Mouse (Mus musculus) CH12.LX (cell line): ENCODE data around the gene Sgsm2. TPM values are rescaled to one million over a fixed set of nuclear protein-coding genes. Genes with fewer than 3 reads are reported as not detected.
"Not testable (repeated sequence)": the region's sequence is repeated elsewhere in the genome, so short reads cannot be mapped to it uniquely, and the experiment has no call there.

ENCODE experiments used
- DNase-seq: peaks from one replicate; pipeline ENCODE4 v3.0.0-alpha.2; 2013; ENCODE audit errors: extremely low read depth
- H3K27ac ChIP-seq: 2 replicates; pipeline ENCODE4 v1.5.1; 2012; ENCODE audit warnings: low read depth, mild to moderate bottlenecking, control low read depth, moderate library complexity; ENCODE audit not compliant: insufficient read depth
- H3K27me3 ChIP-seq: replicated peaks from 2 replicates; pipeline ENCODE3; 2012; ENCODE audit warnings: inconsistent platforms
- H3K36me3 ChIP-seq, 2 experiments: replicated peaks in 1 of 2; 2 replicates each; pipeline versions ENCODE3 to v1.6.1; 2012; ENCODE audit warnings: inconsistent platforms in 1 of 2, low read length in 1 of 2, mild to moderate bottlenecking in 1 of 2, mixed read lengths in 1 of 2, moderate library complexity in 1 of 2; ENCODE audit not compliant: control insufficient read depth in 1 of 2, insufficient read depth in 1 of 2
- H3K4me1 ChIP-seq, 2 experiments: 2 replicates each; pipeline ENCODE4 v1.6.1; 2012; ENCODE audit warnings: inconsistent platforms in 1 of 2, moderate library complexity in 1 of 2; ENCODE audit not compliant: insufficient read depth in 2 of 2, control insufficient read depth in 1 of 2
- H3K4me2 ChIP-seq: 2 replicates; pipeline ENCODE4 v1.6.1; 2012; ENCODE audit warnings: low read depth, mild to moderate bottlenecking, control low read depth; ENCODE audit not compliant: poor library complexity, insufficient read depth, severe bottlenecking
- H3K4me3 ChIP-seq, 3 experiments: fragments of 150-350 bp in 1 of 3; sonication (generic) in 1 of 3; replicated peaks in 1 of 3; 2 replicates each; pipeline versions ENCODE3 to v1.5.1; 2011 to 2012; ENCODE audit warnings: low read depth in 2 of 3, low read length in 2 of 3, mild to moderate bottlenecking in 2 of 3, moderate library complexity in 2 of 3, control low read depth in 1 of 3, improper control_type of control experiment in 1 of 3, inconsistent platforms in 1 of 3, mixed read lengths in 1 of 3; ENCODE audit not compliant: poor library complexity in 1 of 3
- H3K79me2 ChIP-seq: replicated peaks from 2 replicates; pipeline ENCODE4 v1.6.1; 2012; ENCODE audit warnings: mild to moderate bottlenecking, moderate library complexity; ENCODE audit not compliant: control insufficient read depth, poor library complexity, insufficient read depth, severe bottlenecking; ENCODE audit errors: extremely low read depth
- H3K9ac ChIP-seq: 2 replicates; pipeline ENCODE4 v1.6.1; 2012; ENCODE audit warnings: low read depth, mild to moderate bottlenecking, control low read depth, moderate library complexity; ENCODE audit not compliant: insufficient read depth
- H3K9me3 ChIP-seq: replicated peaks from 2 replicates; pipeline ENCODE3; 2012; ENCODE audit warnings: low read length, inconsistent platforms, mixed read lengths
- BHLHE40 ChIP-seq: IDR thresholded peaks from 2 replicates; pipeline ENCODE4 v1.6.1; 2011; ENCODE audit warnings: mild to moderate bottlenecking, low read depth, low read length, improper control_type of control experiment
- CHD1 ChIP-seq: IDR thresholded peaks from 2 replicates; pipeline ENCODE4 v1.6.1; 2012; ENCODE audit warnings: low read depth, low read length, improper control_type of control experiment, inconsistent platforms
- CHD2 ChIP-seq: IDR thresholded peaks from 2 replicates; pipeline ENCODE4 v1.6.1; 2011; ENCODE audit warnings: low read length, improper control_type of control experiment
- CTCF ChIP-seq, 2 experiments: IDR thresholded peaks in 1 of 2; conservative IDR thresholded peaks in 1 of 2; 2 replicates each; pipeline ENCODE4 v1.5.1; 2011 to 2012; ENCODE audit warnings: low read depth in 2 of 2, low read length in 2 of 2, improper control_type of control experiment in 1 of 2, inconsistent platforms in 1 of 2, mild to moderate bottlenecking in 1 of 2, moderate library complexity in 1 of 2
- HCFC1 ChIP-seq: IDR thresholded peaks from 2 replicates; pipeline ENCODE4 v1.6.1; 2012; ENCODE audit warnings: low read depth, mild to moderate bottlenecking, inconsistent platforms, low read length, improper control_type of control experiment
- KAT2A ChIP-seq: IDR thresholded peaks from 2 replicates; pipeline ENCODE4 v1.6.1; 2012; ENCODE audit warnings: low read length, improper control_type of control experiment, inconsistent platforms; ENCODE audit not compliant: insufficient replicate concordance
- MXI1 ChIP-seq: IDR thresholded peaks from 2 replicates; pipeline ENCODE4 v1.6.1; 2011; ENCODE audit warnings: mild to moderate bottlenecking, low read depth, low read length, improper control_type of control experiment
- MYC ChIP-seq: IDR thresholded peaks from 2 replicates; pipeline ENCODE4 v1.6.1; 2011; ENCODE audit warnings: low read depth, mild to moderate bottlenecking, improper control_type of control experiment, low read length
- RAD21 ChIP-seq: IDR thresholded peaks from 2 replicates; pipeline ENCODE4 v1.6.1; 2011; ENCODE audit warnings: low read depth, mild to moderate bottlenecking, low read length, improper control_type of control experiment, moderate library complexity
- RCOR1 ChIP-seq: conservative IDR thresholded peaks from 2 replicates; pipeline ENCODE4 v1.6.1; 2012; ENCODE audit warnings: low read depth, mild to moderate bottlenecking, inconsistent platforms, low read length, improper control_type of control experiment
- SIN3A ChIP-seq: IDR thresholded peaks from 2 replicates; pipeline ENCODE4 v1.6.1; 2012; ENCODE audit warnings: low read length, improper control_type of control experiment, inconsistent platforms
- SMC3 ChIP-seq: IDR thresholded peaks from 2 replicates; pipeline ENCODE4 v1.6.1; 2011; ENCODE audit warnings: low read depth, low read length, improper control_type of control experiment
- UBTF ChIP-seq: IDR thresholded peaks from 2 replicates; pipeline ENCODE4 v1.6.1; 2012; ENCODE audit warnings: low read depth, mild to moderate bottlenecking, inconsistent platforms, low read length, improper control_type of control experiment, moderate library complexity
- ZMIZ1 ChIP-seq: IDR thresholded peaks from 2 replicates; pipeline ENCODE4 v1.6.1; 2012; ENCODE audit warnings: low read depth, mild to moderate bottlenecking, inconsistent platforms, low read length, improper control_type of control experiment
- dilution Hi-C: fragments of 300-500 bp; cut with MboI; formaldehyde crosslinking; loops from 2 replicates; pipeline ENCODE4 v1.14.3; 2020; ENCODE audit warnings: low sequenced_read_pairs; ENCODE audit not compliant: extremely low pct_unique_long_range_greater_than_20kb, extremely low pct_ligation_motif_present
- in situ Hi-C: fragments of 300-500 bp; cut with MboI; formaldehyde crosslinking; loops from 3 replicates; pipeline ENCODE4 v1.14.3; 2019; ENCODE audit warnings: low sequenced_read_pairs, low pct_ligation_motif_present, low pct_unique_long_range_greater_than_20kb, mixed read lengths
- polyA plus RNA-seq: library from polyadenylated mRNA; unstranded; fragments of >175 nt; gene quantifications from 2 replicates; pipeline ENCODE4 v1.2.1, GENCODE M21; 2012; ENCODE audit warnings: low read depth; ENCODE audit not compliant: insufficient read length
- total RNA-seq, 2 experiments: library from RNA; depleted of rRNA; stranded (reverse); fragments of 300-350 nt in 1 of 2; fragments of >200 nt in 1 of 2; gene quantifications; 2 replicates each; pipeline ENCODE4 v1.2.3; 2012 to 2014

Sgsm2 gene
- total and polyA plus RNA-seq, 3 experiments, result 0.75 to 3.8 (median 3.1) TPM

GRCm38 (mm10) chr11:74820921-74821320 lies 75.9 kb downstream of the Sgsm2 start:
- Histone ChIP-seq H3K9me3 (no peaks in the 10 kb centered on the region), H3K4me3 (no peak overlapping the region), H3K4me2 (no peak overlapping the region), H3K4me1 (peaks cover under 1 to 14% of the 10 kb centered on the region in 2 experiments; a peak in 3 of 4 replicates), H3K36me3 (peaks cover 45 to 92% of the 10 kb centered on the region in 2 experiments), H3K9ac (no peak overlapping the region), H3K27ac (no peak overlapping the region), H3K79me2 (no peaks in the 10 kb centered on the region), H3K27me3 (no peaks in the 10 kb centered on the region)
- TF ChIP-seq UBTF (no peak), BHLHE40 (no peak), HCFC1 (no peak), KAT2A (no peak), MYC (no peak), SIN3A (no peak), CHD1 (no peak), CHD2 (no peak), SMC3 (no peak), RCOR1 (no peak)
- dilution Hi-C loops, result no loop called here
- DNase-seq, result no peak
- in situ Hi-C loops, result no loop called here

- H3K9ac ChIP-seq, result no peak overlapping the region
- H3K9me3 ChIP-seq, result no peaks in the 10 kb centered on the region
- H3K4me1 ChIP-seq, result no peaks in the 10 kb centered on the region
- DNase-seq, result no peak
- no peak overlapping the region for H3K4me3 ChIP-seq
- H3K27me3 ChIP-seq, result no peaks in the 10 kb centered on the region
- no peaks in the 10 kb centered on the region; the same call in 1 of the 2 replicates for H3K79me2 ChIP-seq
- H3K36me3 ChIP-seq, result peaks cover 48 to 85% of the 10 kb centered on the region in 2 experiments
- no peak overlapping the region for H3K27ac ChIP-seq
- dilution Hi-C loops, result no loop called here
- TF ChIP-seq CTCF (conservative IDR thresholded peaks at IDR 0.05 in 1 of 2, IDR thresholded peaks at IDR 0.05 in 1 of 2; ENCODE audit: low read depth in 2 of 2, low read length in 2 of 2), result peak in 1 of 2 experiments; percentile 25; a peak in 2 of 4 replicates
- TF ChIP-seq ZMIZ1, result no peak
- TF ChIP-seq RAD21, result peak; percentile 16
- TF ChIP-seq, all 38 proteins: peak for 2
- H3K4me2 ChIP-seq, result no peak overlapping the region
- in situ Hi-C loops, result no loop called here
Observed at GRCm38 (mm10) chr11:74815795-74816194, 81.1 kb downstream of the Sgsm2 start.

GRCm38 (mm10) chr11:74811538-74811937 lies 85.3 kb downstream of the Sgsm2 start:
- H3K4me1 ChIP-seq, result no peaks in the 10 kb centered on the region
- H3K9ac ChIP-seq, result no peak overlapping the region
- DNase-seq, result no peak
- no peak overlapping the region for H3K27ac ChIP-seq
- no peak overlapping the region for H3K4me2 ChIP-seq
- no peak overlapping the region for H3K4me3 ChIP-seq
- H3K79me2 ChIP-seq, result no peaks in the 10 kb centered on the region; the same call in 1 of the 2 replicates
- no peaks in the 10 kb centered on the region for H3K27me3 ChIP-seq
- no peaks in the 10 kb centered on the region for H3K9me3 ChIP-seq
- no peak for TF ChIP-seq RCOR1
- TF ChIP-seq KAT2A, result no peak
- TF ChIP-seq MXI1, result no peak
- H3K36me3 ChIP-seq, result peaks cover 50 to 80% of the 10 kb centered on the region in 2 experiments
- in situ Hi-C loops (loop anchor here (5.0 kb wide), 1 partner anchor 36 kb away; no protein-coding TSS in a partner anchor), dilution Hi-C loops (no loop called here)

- H3K79me2 ChIP-seq, H3K4me3 ChIP-seq, H3K9ac ChIP-seq, H3K27me3 ChIP-seq, H3K4me1 ChIP-seq, H3K4me2 ChIP-seq, DNase-seq, H3K27ac ChIP-seq, H3K9me3 ChIP-seq, dilution Hi-C loops: not testable (repeated sequence)
- H3K36me3 ChIP-seq, result peaks cover 50 to 80% of the 10 kb centered on the region in 2 experiments
- in situ Hi-C loops, result loop anchor here (5.0 kb wide), 1 partner anchor 36 kb away; no protein-coding TSS in a partner anchor
Observed at GRCm38 (mm10) chr11:74811027-74811426, 85.8 kb downstream of the Sgsm2 start.
